Comparison of ENCODE assay signal across 8 mouse cellular contexts in genomic region chr17:74265156-74265505, GRCm38 (mm10). TPM values are rescaled to one million over a fixed set of nuclear protein-coding genes. Genes with fewer than 3 reads are reported as not detected.
DNase-seq lines count a peak whose midpoint lies in the region.

No protein-coding gene starts in this region.

- intact Hi-C loops in heart, postnatal 10 days (cut with DNase I), result no loop called here

- H3K27ac ChIP-seq in macrophage, result peak overlapping the region; percentile 24

- H3K36me3 ChIP-seq in macrophage (ENCODE audit: inconsistent target), result no peaks in the 10 kb centered on the region

- H3K79me2 ChIP-seq in macrophage (ENCODE audit: inconsistent target), result peaks cover 100% of the 10 kb centered on the region

- DNase-seq in gastrocnemius, postnatal 10 days, result peak; percentile 25
- no peak for DNase-seq in gastrocnemius, adult 8-10 months (ENCODE audit: low spot score in 2 of 2)
- DNase-seq in embryo, embryonic 11 days, result peak; percentile 23
- peak; percentile 48 to 67 for DNase-seq in heart, postnatal 10 days
- DNase-seq in spleen, postnatal 10 days (ENCODE audit: low spot score in 2 of 2), result no peak
- no peak for DNase-seq in thymus, postnatal 0 days (ENCODE audit: low spot score)
- no peak for DNase-seq in adrenal gland, adult (ENCODE audit: inconsistent age in 2 of 2, low spot score in 1 of 2)

- H3K4me3 ChIP-seq in macrophage (ENCODE audit: inconsistent target), result no peak overlapping the region

- 33% methylated on average over 5 of the region's 5 CpGs for WGBS in macrophage (ENCODE audit: missing documents)

RNA-seq across cellular contexts. Expression of gene Memo1, which starts 30.2 kb away (rescaled TPM):
- 10 to 100 TPM; 71.4 to 76.6 TPM for total RNA-seq in gastrocnemius, postnatal 10 days (2021)
- total RNA-seq in gastrocnemius, adult 8-10 months (2022), result 10 to 100 TPM; 46.9 to 53.6 (median 52.8) TPM
- total RNA-seq in heart, postnatal 10 days (2021), result 10 to 100 TPM; 63.7 to 72.1 TPM
- 100 to 1,000 TPM in 14 of 26 experiments, 10 to 100 TPM in 12; 69.4 to 140 (median 101) TPM for total RNA-seq in macrophage (2018; cell fraction: chromatin; rRNA removed)
- 10 to 100 TPM; 45.8 to 60.4 (median 53.2) TPM for total RNA-seq in macrophage (2018; cell fraction: cytosol; rRNA removed)
- 100 to 1,000 TPM in 2 of 26 experiments, 10 to 100 TPM in 24; 39.8 to 128 (median 70.4) TPM for total RNA-seq in macrophage (2018; cell fraction: nucleus; rRNA removed)
- polyA plus RNA-seq in macrophage (2018), result 43.0 to 85.8 TPM (median 55.8 TPM) in 3 replicates
- 95.1 and 98.0 TPM in 2 replicates for polyA plus RNA-seq in thymus, postnatal 0 days (2015; fragmentation: Nextera tagmentation; extraction: Ambion mirVana)

RNA-seq across cellular contexts. Expression of gene Dpy30, which starts 58.6 kb away (rescaled TPM):
- total RNA-seq in gastrocnemius, postnatal 10 days (2021), result 10 to 100 TPM; 80.3 to 85.5 TPM
- 10 to 100 TPM; 41.5 to 47.7 (median 44.5) TPM for total RNA-seq in gastrocnemius, adult 8-10 months (2022)
- 10 to 100 TPM; 62.3 to 68.4 TPM for total RNA-seq in heart, postnatal 10 days (2021)
- total RNA-seq in macrophage (2018; cell fraction: chromatin; rRNA removed), result 10 to 100 TPM in 3 of 26 experiments, 1 to 10 TPM in 21, not detected in 2; 1.4 to 18.5 (median 6.5) TPM
- 10 to 100 TPM; 33.6 to 73.2 (median 46.1) TPM for total RNA-seq in macrophage (2018; cell fraction: cytosol; rRNA removed)
- 10 to 100 TPM in 11 of 26 experiments, 1 to 10 TPM in 15; 1.7 to 18.9 (median 7.5) TPM for total RNA-seq in macrophage (2018; cell fraction: nucleus; rRNA removed)
- 46.3 to 83.5 TPM (median 55.5 TPM) in 3 replicates for polyA plus RNA-seq in macrophage (2018)
- polyA plus RNA-seq in thymus, postnatal 0 days (2015; fragmentation: Nextera tagmentation; extraction: Ambion mirVana), result 289 and 316 TPM in 2 replicates

Comparison
In these comparisons a context has a peak if more than half of its experiments do, and no peak if none do; other contexts are left out.
1. DNase-seq: peak in gastrocnemius, postnatal 10 days (single experiment), embryo, embryonic 11 days (single experiment) and heart, postnatal 10 days (2 of 2); none in gastrocnemius, adult 8-10 months (0 of 2), spleen, postnatal 10 days (0 of 2), thymus, postnatal 0 days (single experiment) and adrenal gland, adult (0 of 2).